Mouse (Mus musculus) liver, adult 2 months (tissue): ENCODE measurements at regions not wholly inside any gene's neighbourhood (a gene's known extent, or its start where the extent isn't known, plus 50 kb on each side); places are given as distances from the start of the nearest gene placed in this dataset.

ENCODE experiments used
- CTCF ChIP-seq: fragments of 200-500 bp; IDR thresholded peaks from 2 replicates; pipeline ENCODE4 v1.5.1; 2011; ENCODE audit warnings: low read depth, low read length, control low read depth
- POLR2A ChIP-seq: fragments of 200-500 bp; IDR thresholded peaks from 2 replicates; pipeline ENCODE4 v1.6.1; 2011; ENCODE audit warnings: low read length, control low read depth; ENCODE audit not compliant: insufficient read depth; ENCODE audit errors: extremely low read depth

DNA sequence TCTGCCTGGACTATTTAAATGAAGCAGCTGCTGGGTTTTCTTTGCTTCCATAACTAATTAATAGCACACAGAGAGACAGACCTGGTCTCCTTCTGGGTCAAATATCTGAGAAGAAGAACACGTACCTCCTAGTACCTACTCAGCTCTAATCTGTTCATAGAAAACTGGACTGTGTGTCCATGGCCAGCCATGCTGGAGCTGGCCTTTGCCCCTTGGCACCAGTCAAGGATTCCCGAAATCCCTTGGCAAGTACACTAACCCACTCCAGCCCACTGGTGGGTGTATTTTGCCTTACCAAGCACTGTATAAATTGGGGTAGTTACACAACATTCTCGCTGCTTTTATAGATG, 322.4 kb upstream of the Clec14a start:
- no peak for TF ChIP-seq CTCF
- no peak for TF ChIP-seq POLR2A
